Mouse (Mus musculus): ENCODE data around the gene Bin2. TPM values are rescaled to one million over a fixed set of nuclear protein-coding genes. Genes with fewer than 3 reads are reported as not detected.
"Not testable (repeated sequence)": the region's sequence is repeated elsewhere in the genome, so short reads cannot be mapped to it uniquely, and the experiment has no call there.

Bin2 gene
- polyA plus RNA-seq, 1 experiment from 2014 or later = 2.1 TPM

- H3K9ac ChIP-seq (replicated peaks; ENCODE audit: low read length) = no peak overlapping the region
- WGBS = 92% methylated on average over 3 of the region's 3 CpGs
- no peaks in the 10 kb centered on the region for H3K36me3 ChIP-seq (replicated peaks; ENCODE audit: control insufficient read depth, insufficient read depth, low read depth, low read length)
- no peak overlapping the region for H3K4me3 ChIP-seq (ENCODE audit: low read depth, low read length)
- DNase-seq (ENCODE audit: low spot score) = no peak
- no peak overlapping the region for H3K27ac ChIP-seq (replicated peaks; ENCODE audit: low read depth, low read length)
- no peaks in the 10 kb centered on the region for H3K9me3 ChIP-seq (replicated peaks; ENCODE audit: control insufficient read depth, low read length)
- no peaks in the 10 kb centered on the region for H3K27me3 ChIP-seq (ENCODE audit: control insufficient read depth, insufficient read depth, low read length)
- no peak overlapping the region for H3K4me2 ChIP-seq (ENCODE audit: low read depth, low read length)
- no peak for ATAC-seq (replicated peaks; ENCODE audit: insufficient number of reproducible peaks, low FRiP score, low TSS enrichment, low read depth)
- H3K4me1 ChIP-seq (ENCODE audit: control insufficient read depth, insufficient read depth, low read length) = 0 out of 2 replicates have a peak, but pooled peaks cover 3% of the 10 kb centered on the region
Measured at GRCm38 (mm10) chr15:100624435-100624834, 44.9 kb downstream of the Bin2 start.

- no peaks in the 10 kb centered on the region for H3K36me3 ChIP-seq (replicated peaks; ENCODE audit: control insufficient read depth, insufficient read depth, low read depth, low read length)
- ATAC-seq (replicated peaks; ENCODE audit: insufficient number of reproducible peaks, low FRiP score, low TSS enrichment, low read depth) (no peak), DNase-seq (ENCODE audit: low spot score) (no peak)
- H3K9ac ChIP-seq (replicated peaks; ENCODE audit: low read length) = no peak overlapping the region
- 78% methylated on average over 9 of the region's 9 CpGs for WGBS
- 0 out of 2 replicates have a peak, but pooled peaks cover 3% of the 10 kb centered on the region for H3K4me1 ChIP-seq (ENCODE audit: control insufficient read depth, insufficient read depth, low read length)
- H3K9me3 ChIP-seq (replicated peaks; ENCODE audit: control insufficient read depth, low read length) = no peaks in the 10 kb centered on the region
- no peaks in the 10 kb centered on the region for H3K27me3 ChIP-seq (ENCODE audit: control insufficient read depth, insufficient read depth, low read length)
- no peak overlapping the region for H3K4me2 ChIP-seq (ENCODE audit: low read depth, low read length)
- H3K27ac ChIP-seq (replicated peaks; ENCODE audit: low read depth, low read length) = no peak overlapping the region
- H3K4me3 ChIP-seq (ENCODE audit: low read depth, low read length) = no peak overlapping the region
Measured at GRCm38 (mm10) chr15:100623754-100624153, 45.6 kb downstream of the Bin2 start.

GRCm38 (mm10) chr15:100622164-100622563, 47.2 kb downstream of the Bin2 start:
- 87% methylated on average over 7 of the region's 7 CpGs for WGBS
- ATAC-seq (replicated peaks; ENCODE audit: insufficient number of reproducible peaks, low FRiP score, low TSS enrichment, low read depth) (no peak), DNase-seq (ENCODE audit: low spot score) (no peak)
- Histone ChIP-seq H3K36me3 (replicated peaks; ENCODE audit: control insufficient read depth, insufficient read depth, low read depth, low read length) (no peaks in the 10 kb centered on the region; the same call in 1 of the 2 replicates), H3K4me2 (ENCODE audit: low read depth, low read length) (no peak overlapping the region), H3K9ac (replicated peaks; ENCODE audit: low read length) (no peak overlapping the region), H3K27me3 (ENCODE audit: control insufficient read depth, insufficient read depth, low read length) (no peaks in the 10 kb centered on the region), H3K9me3 (replicated peaks; ENCODE audit: control insufficient read depth, low read length) (no peaks in the 10 kb centered on the region), H3K4me3 (ENCODE audit: low read depth, low read length) (no peak overlapping the region), H3K4me1 (ENCODE audit: control insufficient read depth, insufficient read depth, low read length) (no peaks in the 10 kb centered on the region), H3K27ac (replicated peaks; ENCODE audit: low read depth, low read length) (no peak overlapping the region)

GRCm38 (mm10) chr15:100621671-100622070, 47.7 kb downstream of the Bin2 start:
- not testable (repeated sequence) for H3K4me3 ChIP-seq (ENCODE audit: low read depth, low read length); DNase-seq (ENCODE audit: low spot score); H3K9ac ChIP-seq (replicated peaks; ENCODE audit: low read length); H3K4me1 ChIP-seq (ENCODE audit: control insufficient read depth, insufficient read depth, low read length); H3K36me3 ChIP-seq (replicated peaks; ENCODE audit: control insufficient read depth, insufficient read depth, low read depth, low read length); H3K27ac ChIP-seq (replicated peaks; ENCODE audit: low read depth, low read length); H3K9me3 ChIP-seq (replicated peaks; ENCODE audit: control insufficient read depth, low read length); H3K27me3 ChIP-seq (ENCODE audit: control insufficient read depth, insufficient read depth, low read length); ATAC-seq (replicated peaks; ENCODE audit: insufficient number of reproducible peaks, low FRiP score, low TSS enrichment, low read depth); H3K4me2 ChIP-seq (ENCODE audit: low read depth, low read length)
- 73% methylated on average over 9 of the region's 9 CpGs for WGBS

GRCm38 (mm10) chr15:100619200-100619599, 50.2 kb downstream of the Bin2 start:
- Histone ChIP-seq H3K9ac (replicated peaks; ENCODE audit: low read length) (no peak overlapping the region), H3K4me3 (ENCODE audit: low read depth, low read length) (no peak overlapping the region), H3K27ac (replicated peaks; ENCODE audit: low read depth, low read length) (no peak overlapping the region), H3K4me1 (ENCODE audit: control insufficient read depth, insufficient read depth, low read length) (no peaks in the 10 kb centered on the region; the same call in 1 of the 2 replicates), H3K36me3 (replicated peaks; ENCODE audit: control insufficient read depth, insufficient read depth, low read depth, low read length) (no peaks in the 10 kb centered on the region; the same call in 1 of the 2 replicates), H3K9me3 (replicated peaks; ENCODE audit: control insufficient read depth, low read length) (no peaks in the 10 kb centered on the region), H3K27me3 (ENCODE audit: control insufficient read depth, insufficient read depth, low read length) (no peaks in the 10 kb centered on the region), H3K4me2 (ENCODE audit: low read depth, low read length) (no peak overlapping the region)
- DNase-seq (ENCODE audit: low spot score) (no peak), ATAC-seq (replicated peaks; ENCODE audit: insufficient number of reproducible peaks, low FRiP score, low TSS enrichment, low read depth) (no peak)
- 92% methylated on average over 7 of the region's 7 CpGs for WGBS

- Histone ChIP-seq H3K27ac (replicated peaks; ENCODE audit: low read depth, low read length) (no peak overlapping the region), H3K36me3 (replicated peaks; ENCODE audit: control insufficient read depth, insufficient read depth, low read depth, low read length) (no peaks in the 10 kb centered on the region; the same call in 1 of the 2 replicates), H3K9ac (replicated peaks; ENCODE audit: low read length) (peak overlapping the region; percentile 82), H3K9me3 (replicated peaks; ENCODE audit: control insufficient read depth, low read length) (no peaks in the 10 kb centered on the region), H3K4me3 (ENCODE audit: low read depth, low read length) (peak overlapping the region; percentile 95), H3K4me2 (ENCODE audit: low read depth, low read length) (peak overlapping the region; percentile 71), H3K4me1 (ENCODE audit: control insufficient read depth, insufficient read depth, low read length) (no peaks in the 10 kb centered on the region; the same call in 1 of the 2 replicates), H3K27me3 (ENCODE audit: control insufficient read depth, insufficient read depth, low read length) (0 out of 2 replicates have a peak, but pooled peaks cover 2% of the 10 kb centered on the region)
- DNase-seq (ENCODE audit: low spot score) (no peak), ATAC-seq (replicated peaks; ENCODE audit: insufficient number of reproducible peaks, low FRiP score, low TSS enrichment, low read depth) (peak; percentile 16; the same call in 1 of the 2 replicates)
- WGBS = under 1% methylated on average over 19 of the region's 19 CpGs
Measured at GRCm38 (mm10) chr15:100616221-100616620, 53.1 kb downstream of the Bin2 start.

- WGBS = under 1% methylated on average over 30 of the region's 43 CpGs
- ATAC-seq (replicated peaks; ENCODE audit: insufficient number of reproducible peaks, low FRiP score, low TSS enrichment, low read depth) = peak; percentile 87
- Histone ChIP-seq H3K4me1 (ENCODE audit: control insufficient read depth, insufficient read depth, low read length) (no peaks in the 10 kb centered on the region; the same call in 1 of the 2 replicates), H3K9ac (replicated peaks; ENCODE audit: low read length) (peak overlapping the region; percentile 82), H3K27me3 (ENCODE audit: control insufficient read depth, insufficient read depth, low read length) (0 out of 2 replicates have a peak, but pooled peaks cover 2% of the 10 kb centered on the region), H3K4me3 (ENCODE audit: low read depth, low read length) (peak overlapping the region; percentile 95), H3K9me3 (replicated peaks; ENCODE audit: control insufficient read depth, low read length) (no peaks in the 10 kb centered on the region), H3K4me2 (ENCODE audit: low read depth, low read length) (peak overlapping the region; percentile 71), H3K27ac (replicated peaks; ENCODE audit: low read depth, low read length) (peak overlapping the region; percentile 83), H3K36me3 (replicated peaks; ENCODE audit: control insufficient read depth, insufficient read depth, low read depth, low read length) (no peaks in the 10 kb centered on the region; the same call in 1 of the 2 replicates)
- peak; percentile 93 for DNase-seq (ENCODE audit: low spot score)
Measured at GRCm38 (mm10) chr15:100615825-100616220, 53.5 kb downstream of the Bin2 start.

- H3K27me3 ChIP-seq (ENCODE audit: control insufficient read depth, insufficient read depth, low read length) = 0 out of 2 replicates have a peak, but pooled peaks cover 2% of the 10 kb centered on the region
- peak within 1 kb of the TSS; percentile 82 for H3K9ac ChIP-seq (replicated peaks; ENCODE audit: low read length)
- peak within 1 kb of the TSS; percentile 83 for H3K27ac ChIP-seq (replicated peaks; ENCODE audit: low read depth, low read length)
- peak within 1 kb of the TSS; percentile 74 for H3K4me2 ChIP-seq (ENCODE audit: low read depth, low read length)
- no peaks in the 10 kb centered on the region for H3K9me3 ChIP-seq (replicated peaks; ENCODE audit: control insufficient read depth, low read length)
- ATAC-seq (replicated peaks; ENCODE audit: insufficient number of reproducible peaks, low FRiP score, low TSS enrichment, low read depth) (peak; percentile 77), DNase-seq (ENCODE audit: low spot score) (peak; percentile 98)
- peak within 1 kb of the TSS; percentile 95 for H3K4me3 ChIP-seq (ENCODE audit: low read depth, low read length)
- no peaks in the 10 kb centered on the region; the same call in 1 of the 2 replicates for H3K4me1 ChIP-seq (ENCODE audit: control insufficient read depth, insufficient read depth, low read length)
- no peaks in the 10 kb centered on the region; the same call in 1 of the 2 replicates for H3K36me3 ChIP-seq (replicated peaks; ENCODE audit: control insufficient read depth, insufficient read depth, low read depth, low read length)
- 1% methylated on average over 71 of the region's 99 CpGs for WGBS
Measured at GRCm38 (mm10) chr15:100614996-100615824, 54.1 kb downstream of the Bin2 start, which contains the start of gene Dazap2. TSS of gene Dazap2 (plus strand) at chr15:100615349.

Data from embryonic facial prominence, embryonic 11.5 days (tissue).